Mouse (Mus musculus): Measurements from ENCODE around the gene Top1. TPM values are rescaled to one million over a fixed set of nuclear protein-coding genes. Genes with fewer than 3 reads are reported as not detected.
A peak's percentile ranks its signal among the peaks of the same experiment; 100 is the strongest.

Gene Top1
- polyA plus RNA-seq, 1 experiment from 2014 or later, result 70.9 TPM

GRCm38 (mm10) chr2:160639911-160640717 lies 5.6 kb upstream of the Top1 start:
- ATAC-seq (ENCODE audit: low read depth) (no peak), DNase-seq (no peak)
- no peak overlapping the region for H3K4me2 ChIP-seq
- H3K36me3 ChIP-seq, result no peaks in the 10 kb centered on the region
- peaks cover 9% of the 10 kb centered on the region for H3K4me1 ChIP-seq (replicated peaks)
- no peak overlapping the region for H3K4me3 ChIP-seq (replicated peaks)
- 71% methylated on average over 13 of the region's 13 CpGs for WGBS (ENCODE audit: insufficient replicate concordance)
- H3K9ac ChIP-seq, result no peak overlapping the region
- H3K27me3 ChIP-seq, result peaks cover 11% of the 10 kb centered on the region
- H3K9me3 ChIP-seq (replicated peaks), result no peaks in the 10 kb centered on the region
- H3K27ac ChIP-seq, result no peak overlapping the region

- 46% methylated on average over 2 of the region's 2 CpGs for WGBS (ENCODE audit: insufficient replicate concordance)
- no peak overlapping the region for H3K27ac ChIP-seq
- ATAC-seq (ENCODE audit: low read depth) (no peak), DNase-seq (no peak)
- peaks cover 13% of the 10 kb centered on the region for H3K4me1 ChIP-seq (replicated peaks)
- peaks cover 11% of the 10 kb centered on the region for H3K27me3 ChIP-seq
- no peak overlapping the region for H3K9ac ChIP-seq
- no peak overlapping the region for H3K4me3 ChIP-seq (replicated peaks)
- no peaks in the 10 kb centered on the region for H3K36me3 ChIP-seq
- no peaks in the 10 kb centered on the region for H3K9me3 ChIP-seq (replicated peaks)
- H3K4me2 ChIP-seq, result no peak overlapping the region
Measured at GRCm38 (mm10) chr2:160641176-160641575, 4.5 kb upstream of the Top1 start.

GRCm38 (mm10) chr2:160646144-160646844 lies 606 bp downstream of the Top1 start:
- Histone ChIP-seq H3K9ac (peak overlapping the region; percentile 100), H3K4me1 (replicated peaks) (peaks cover 39% of the 10 kb centered on the region), H3K27ac (peak overlapping the region; percentile 97), H3K27me3 (0 out of 2 replicates have a peak, but pooled peaks cover 3% of the 10 kb centered on the region), H3K4me2 (peak overlapping the region; percentile 74), H3K4me3 (replicated peaks) (peak overlapping the region; percentile 100), H3K9me3 (replicated peaks) (no peaks in the 10 kb centered on the region), H3K36me3 (peaks cover 3% of the 10 kb centered on the region; the same call in 1 of the 2 replicates)
- ATAC-seq (ENCODE audit: low read depth), result peak; percentile 34; the same call in 1 of the 2 replicates
- 0% methylated on average over 64 of the region's 76 CpGs for WGBS (ENCODE audit: insufficient replicate concordance)
- DNase-seq, result no peak

GRCm38 (mm10) chr2:160646845-160647178 lies 1.1 kb downstream of the Top1 start:
- Histone ChIP-seq H3K27ac (peak overlapping the region; percentile 97), H3K27me3 (0 out of 2 replicates have a peak, but pooled peaks cover 2% of the 10 kb centered on the region), H3K4me3 (replicated peaks) (peak overlapping the region; percentile 100), H3K36me3 (peaks cover 5% of the 10 kb centered on the region; the same call in 1 of the 2 replicates), H3K4me1 (replicated peaks) (peaks cover 43% of the 10 kb centered on the region), H3K4me2 (peak overlapping the region; percentile 74), H3K9ac (peak overlapping the region; percentile 100), H3K9me3 (replicated peaks) (no peaks in the 10 kb centered on the region)
- WGBS (ENCODE audit: insufficient replicate concordance), result under 1% methylated on average over 17 of the region's 17 CpGs
- no peak for DNase-seq
- ATAC-seq (ENCODE audit: low read depth), result no peak

- Histone ChIP-seq H3K27me3 (no peaks in the 10 kb centered on the region), H3K36me3 (peaks cover 18% of the 10 kb centered on the region), H3K27ac (peak overlapping the region; percentile 97), H3K4me2 (peak overlapping the region; percentile 74), H3K4me1 (replicated peaks) (peaks cover 56% of the 10 kb centered on the region), H3K9ac (peak overlapping the region; percentile 100), H3K9me3 (replicated peaks) (no peaks in the 10 kb centered on the region), H3K4me3 (replicated peaks) (peak overlapping the region; percentile 100)
- 13% methylated on average over 2 of the region's 2 CpGs for WGBS (ENCODE audit: insufficient replicate concordance)
- no peak for DNase-seq
- ATAC-seq (ENCODE audit: low read depth), result no peak
Measured at GRCm38 (mm10) chr2:160648097-160648496, 2.4 kb downstream of the Top1 start.

GRCm38 (mm10) chr2:160649072-160649471 lies 3.4 kb downstream of the Top1 start:
- peak overlapping the region; percentile 100 for H3K4me3 ChIP-seq (replicated peaks)
- DNase-seq, result no peak
- peaks cover 60% of the 10 kb centered on the region for H3K4me1 ChIP-seq (replicated peaks)
- no peaks in the 10 kb centered on the region for H3K27me3 ChIP-seq
- peak overlapping the region; percentile 60 for H3K9ac ChIP-seq
- peak overlapping the region; percentile 74 for H3K4me2 ChIP-seq
- WGBS (ENCODE audit: insufficient replicate concordance), result 79% methylated on average over 2 of the region's 2 CpGs
- peak overlapping the region; percentile 44; the same call in 1 of the 2 replicates for H3K27ac ChIP-seq
- H3K36me3 ChIP-seq, result peaks cover 24% of the 10 kb centered on the region
- ATAC-seq (ENCODE audit: low read depth), result no peak
- H3K9me3 ChIP-seq (replicated peaks), result no peaks in the 10 kb centered on the region

GRCm38 (mm10) chr2:160651165-160651564 lies 5.5 kb downstream of the Top1 start:
- Histone ChIP-seq H3K27me3 (no peaks in the 10 kb centered on the region), H3K9ac (peak overlapping the region; percentile 31), H3K27ac (peak overlapping the region; percentile 40), H3K4me2 (peak overlapping the region; percentile 46), H3K9me3 (replicated peaks) (no peaks in the 10 kb centered on the region), H3K36me3 (peaks cover 40% of the 10 kb centered on the region), H3K4me1 (replicated peaks) (peaks cover 67% of the 10 kb centered on the region), H3K4me3 (replicated peaks) (peak overlapping the region; percentile 20; the same call in 1 of the 2 replicates)
- ATAC-seq (ENCODE audit: low read depth) (peak; percentile 78), DNase-seq (peak; percentile 50)
- WGBS (ENCODE audit: insufficient replicate concordance), result 43% methylated on average over 2 of the region's 2 CpGs

GRCm38 (mm10) chr2:160653218-160653617 lies 7.5 kb downstream of the Top1 start:
- WGBS (ENCODE audit: insufficient replicate concordance), result 86% methylated on average over 2 of the region's 2 CpGs
- H3K27ac ChIP-seq, result peak overlapping the region; percentile 44
- ATAC-seq (ENCODE audit: low read depth) (no peak), DNase-seq (no peak)
- no peaks in the 10 kb centered on the region for H3K27me3 ChIP-seq
- H3K4me1 ChIP-seq (replicated peaks), result peaks cover 73% of the 10 kb centered on the region
- H3K9ac ChIP-seq, result no peak overlapping the region
- peaks cover 44% of the 10 kb centered on the region for H3K36me3 ChIP-seq
- H3K9me3 ChIP-seq (replicated peaks), result no peaks in the 10 kb centered on the region
- H3K4me3 ChIP-seq (replicated peaks), result no peak overlapping the region
- H3K4me2 ChIP-seq, result no peak overlapping the region

- WGBS (ENCODE audit: insufficient replicate concordance), result 98% methylated on average over 1 of the region's 1 CpGs
- Histone ChIP-seq H3K4me1 (replicated peaks) (peaks cover 79% of the 10 kb centered on the region), H3K4me2 (0 out of 2 replicates have a peak overlapping the region, but pooled peaks have one; percentile 5), H3K9ac (no peak overlapping the region), H3K36me3 (peaks cover 54% of the 10 kb centered on the region), H3K27me3 (no peaks in the 10 kb centered on the region), H3K4me3 (replicated peaks) (no peak overlapping the region), H3K9me3 (replicated peaks) (no peaks in the 10 kb centered on the region), H3K27ac (peak overlapping the region; percentile 70)
- ATAC-seq (ENCODE audit: low read depth), result no peak
- DNase-seq, result no peak
Measured at GRCm38 (mm10) chr2:160655561-160655960, 9.9 kb downstream of the Top1 start.

- H3K9me3 ChIP-seq (replicated peaks), result no peaks in the 10 kb centered on the region
- no peak overlapping the region for H3K4me3 ChIP-seq (replicated peaks)
- H3K9ac ChIP-seq, result no peak overlapping the region
- H3K36me3 ChIP-seq, result peaks cover 57% of the 10 kb centered on the region
- WGBS (ENCODE audit: insufficient replicate concordance), result 72% methylated on average over 1 of the region's 1 CpGs
- DNase-seq (no peak), ATAC-seq (ENCODE audit: low read depth) (no peak)
- H3K4me2 ChIP-seq, result no peak overlapping the region
- H3K4me1 ChIP-seq (replicated peaks), result peaks cover 78% of the 10 kb centered on the region
- H3K27ac ChIP-seq, result peak overlapping the region; percentile 70
- H3K27me3 ChIP-seq, result no peaks in the 10 kb centered on the region
Measured at GRCm38 (mm10) chr2:160656234-160656633, 10.5 kb downstream of the Top1 start.

- ATAC-seq (ENCODE audit: low read depth), result peak; percentile 92
- Histone ChIP-seq H3K27me3 (no peaks in the 10 kb centered on the region), H3K4me3 (replicated peaks) (peak overlapping the region; percentile 39), H3K9ac (peak overlapping the region; percentile 52; the same call in 1 of the 2 replicates), H3K27ac (peak overlapping the region; percentile 89), H3K4me1 (replicated peaks) (peaks cover 72% of the 10 kb centered on the region), H3K4me2 (peak overlapping the region; percentile 65), H3K9me3 (replicated peaks) (no peaks in the 10 kb centered on the region), H3K36me3 (peaks cover 56% of the 10 kb centered on the region)
- WGBS (ENCODE audit: insufficient replicate concordance), result 61% methylated on average over 13 of the region's 13 CpGs
- peak; percentile 53 for DNase-seq
Measured at GRCm38 (mm10) chr2:160657801-160658442, 12.2 kb downstream of the Top1 start.
